Mouse (Mus musculus): ENCODE results near the gene Fez1. TPM values are rescaled to one million over a fixed set of nuclear protein-coding genes. Genes with fewer than 3 reads are reported as not detected.

Fez1 gene
- polyA plus RNA-seq (2014; fragmentation: Nextera tagmentation; extraction: Ambion mirVana): 576 and 626 TPM in 2 replicates

- Histone ChIP-seq H3K4me2 (ENCODE audit: low read length) (peak within 1 kb of the TSS; percentile 72), H3K4me1 (ENCODE audit: control insufficient read depth, insufficient read depth, low read length) (peaks cover 32% of the 10 kb centered on the region), H3K4me3 (replicated peaks; ENCODE audit: low read depth, low read length) (peak within 1 kb of the TSS; percentile 41), H3K36me3 (ENCODE audit: control insufficient read depth, insufficient read depth, low read length) (no peaks in the 10 kb centered on the region), H3K9me3 (ENCODE audit: control insufficient read depth, low read length) (no peaks in the 10 kb centered on the region), H3K27ac (replicated peaks; ENCODE audit: low read depth, low read length) (peak within 1 kb of the TSS; percentile 99), H3K27me3 (ENCODE audit: control insufficient read depth, insufficient read depth, low read length) (no peaks in the 10 kb centered on the region), H3K9ac (replicated peaks; ENCODE audit: low read length) (peak within 1 kb of the TSS; percentile 54)
- peak; percentile 97 for DNase-seq
- WGBS: under 1% methylated on average over 8 of the region's 8 CpGs
- peak; percentile 97 for ATAC-seq (ENCODE audit: low FRiP score, low TSS enrichment)
These were observed at the start of gene Fez1 for GRCm38 (mm10) chr9:36821644-36822000. TSS of gene Fez1 (plus strand) at chr9:36821864.

GRCm38 (mm10) chr9:36783921-36784320 lies 37.7 kb upstream of the Fez1 start:
- DNase-seq (no peak), ATAC-seq (ENCODE audit: low FRiP score, low TSS enrichment) (no peak)
- Histone ChIP-seq H3K9ac (replicated peaks; ENCODE audit: low read length) (no peak overlapping the region), H3K4me2 (ENCODE audit: low read length) (no peak overlapping the region), H3K9me3 (ENCODE audit: control insufficient read depth, low read length) (no peaks in the 10 kb centered on the region), H3K4me3 (replicated peaks; ENCODE audit: low read depth, low read length) (no peak overlapping the region), H3K27me3 (ENCODE audit: control insufficient read depth, insufficient read depth, low read length) (no peaks in the 10 kb centered on the region), H3K4me1 (ENCODE audit: control insufficient read depth, insufficient read depth, low read length) (no peaks in the 10 kb centered on the region), H3K27ac (replicated peaks; ENCODE audit: low read depth, low read length) (no peak overlapping the region), H3K36me3 (ENCODE audit: control insufficient read depth, insufficient read depth, low read length) (peaks cover 94% of the 10 kb centered on the region)
- WGBS: 92% methylated on average over 2 of the region's 2 CpGs

DNA sequence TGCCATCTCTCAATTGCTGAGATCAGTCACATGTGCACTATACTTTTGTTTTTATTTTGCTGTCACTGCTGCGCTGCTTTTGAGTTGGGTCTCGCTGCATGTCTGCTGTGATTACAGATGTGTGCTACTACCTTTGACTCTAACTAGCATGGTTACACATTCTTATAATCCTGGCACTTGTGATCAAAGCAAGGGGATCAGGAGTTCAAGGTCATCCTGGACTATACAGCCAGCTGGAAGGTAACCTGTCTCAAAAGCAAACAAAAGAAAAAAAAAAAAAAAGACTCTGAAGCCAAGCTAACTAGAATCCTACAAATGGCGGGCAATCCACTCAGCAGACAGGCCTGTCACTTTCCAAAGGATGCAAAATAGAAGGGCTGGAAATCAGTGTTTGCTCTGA lies 29.5 kb upstream of the Fez1 start:
- Histone ChIP-seq H3K9ac (replicated peaks; ENCODE audit: low read length) (no peak overlapping the region), H3K36me3 (ENCODE audit: control insufficient read depth, insufficient read depth, low read length) (peaks cover 55% of the 10 kb centered on the region), H3K9me3 (ENCODE audit: control insufficient read depth, low read length) (no peaks in the 10 kb centered on the region), H3K4me1 (ENCODE audit: control insufficient read depth, insufficient read depth, low read length) (peaks cover 14% of the 10 kb centered on the region), H3K4me3 (replicated peaks; ENCODE audit: low read depth, low read length) (no peak overlapping the region), H3K27ac (replicated peaks; ENCODE audit: low read depth, low read length) (no peak overlapping the region), H3K4me2 (ENCODE audit: low read length) (no peak overlapping the region), H3K27me3 (ENCODE audit: control insufficient read depth, insufficient read depth, low read length) (no peaks in the 10 kb centered on the region)
- DNase-seq (no peak), ATAC-seq (ENCODE audit: low FRiP score, low TSS enrichment) (no peak)
- WGBS: 90% methylated on average over 3 of the region's 3 CpGs

GRCm38 (mm10) chr9:36794487-36794886 lies 27.2 kb upstream of the Fez1 start:
- 78% methylated on average over 2 of the region's 2 CpGs for WGBS
- H3K4me3 ChIP-seq (replicated peaks; ENCODE audit: low read depth, low read length): no peak overlapping the region
- H3K9me3 ChIP-seq (ENCODE audit: control insufficient read depth, low read length): no peaks in the 10 kb centered on the region
- no peaks in the 10 kb centered on the region for H3K27me3 ChIP-seq (ENCODE audit: control insufficient read depth, insufficient read depth, low read length)
- no peak for ATAC-seq (ENCODE audit: low FRiP score, low TSS enrichment)
- H3K9ac ChIP-seq (replicated peaks; ENCODE audit: low read length): no peak overlapping the region
- H3K36me3 ChIP-seq (ENCODE audit: control insufficient read depth, insufficient read depth, low read length): peaks cover 33% of the 10 kb centered on the region
- no peak for DNase-seq
- no peak overlapping the region for H3K4me2 ChIP-seq (ENCODE audit: low read length)
- H3K4me1 ChIP-seq (ENCODE audit: control insufficient read depth, insufficient read depth, low read length): peaks cover 14% of the 10 kb centered on the region
- H3K27ac ChIP-seq (replicated peaks; ENCODE audit: low read depth, low read length): no peak overlapping the region

GRCm38 (mm10) chr9:36795556-36795955 lies 26.1 kb upstream of the Fez1 start:
- H3K27ac ChIP-seq (replicated peaks; ENCODE audit: low read depth, low read length): no peak overlapping the region
- H3K36me3 ChIP-seq (ENCODE audit: control insufficient read depth, insufficient read depth, low read length): peaks cover 22% of the 10 kb centered on the region
- no peaks in the 10 kb centered on the region for H3K27me3 ChIP-seq (ENCODE audit: control insufficient read depth, insufficient read depth, low read length)
- H3K4me1 ChIP-seq (ENCODE audit: control insufficient read depth, insufficient read depth, low read length): peaks cover 14% of the 10 kb centered on the region
- H3K9me3 ChIP-seq (ENCODE audit: control insufficient read depth, low read length): no peaks in the 10 kb centered on the region
- no peak overlapping the region for H3K9ac ChIP-seq (replicated peaks; ENCODE audit: low read length)
- DNase-seq (no peak), ATAC-seq (ENCODE audit: low FRiP score, low TSS enrichment) (no peak)
- peak overlapping the region; percentile 92 for H3K4me2 ChIP-seq (ENCODE audit: low read length)
- WGBS: 86% methylated on average over 1 of the region's 1 CpGs
- no peak overlapping the region for H3K4me3 ChIP-seq (replicated peaks; ENCODE audit: low read depth, low read length)

DNA sequence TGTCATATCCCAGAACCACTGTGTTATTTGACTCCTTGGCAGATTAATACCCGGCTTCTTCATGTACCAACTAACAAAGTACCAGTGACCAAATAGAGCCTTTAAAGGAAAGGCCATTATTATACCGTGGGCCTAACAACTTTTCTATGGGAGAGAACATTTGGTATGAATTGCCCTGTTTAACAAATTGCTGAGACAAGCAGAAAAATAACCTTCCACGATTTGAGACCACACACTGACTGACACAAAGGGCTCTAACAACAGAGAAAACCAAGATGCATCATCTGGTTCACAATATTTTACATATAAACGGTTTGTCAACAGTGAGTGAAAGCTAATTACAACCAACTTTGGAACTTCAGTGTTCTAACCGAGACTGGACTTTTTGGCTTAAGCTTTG lies 25.4 kb upstream of the Fez1 start:
- H3K9ac ChIP-seq (replicated peaks; ENCODE audit: low read length): peak overlapping the region; percentile 96
- H3K27me3 ChIP-seq (ENCODE audit: control insufficient read depth, insufficient read depth, low read length): no peaks in the 10 kb centered on the region
- ATAC-seq (ENCODE audit: low FRiP score, low TSS enrichment): no peak
- DNase-seq: no peak
- peak overlapping the region; percentile 92 for H3K4me2 ChIP-seq (ENCODE audit: low read length)
- no peaks in the 10 kb centered on the region for H3K9me3 ChIP-seq (ENCODE audit: control insufficient read depth, low read length)
- H3K4me1 ChIP-seq (ENCODE audit: control insufficient read depth, insufficient read depth, low read length): peaks cover 14% of the 10 kb centered on the region
- H3K27ac ChIP-seq (replicated peaks; ENCODE audit: low read depth, low read length): no peak overlapping the region
- 21% methylated on average over 5 of the region's 5 CpGs for WGBS
- H3K4me3 ChIP-seq (replicated peaks; ENCODE audit: low read depth, low read length): peak overlapping the region; percentile 95
- H3K36me3 ChIP-seq (ENCODE audit: control insufficient read depth, insufficient read depth, low read length): peaks cover 16% of the 10 kb centered on the region

GRCm38 (mm10) chr9:36796781-36797555 lies 24.7 kb upstream of the Fez1 start, which contains the start of gene Ei24:
TSS of gene Ei24 (minus strand) at chr9:36797393.
- peak; percentile 99 for ATAC-seq (ENCODE audit: low FRiP score, low TSS enrichment)
- H3K27ac ChIP-seq (replicated peaks; ENCODE audit: low read depth, low read length): peak within 1 kb of the TSS; percentile 76
- under 1% methylated on average over 66 of the region's 66 CpGs for WGBS

DNA sequence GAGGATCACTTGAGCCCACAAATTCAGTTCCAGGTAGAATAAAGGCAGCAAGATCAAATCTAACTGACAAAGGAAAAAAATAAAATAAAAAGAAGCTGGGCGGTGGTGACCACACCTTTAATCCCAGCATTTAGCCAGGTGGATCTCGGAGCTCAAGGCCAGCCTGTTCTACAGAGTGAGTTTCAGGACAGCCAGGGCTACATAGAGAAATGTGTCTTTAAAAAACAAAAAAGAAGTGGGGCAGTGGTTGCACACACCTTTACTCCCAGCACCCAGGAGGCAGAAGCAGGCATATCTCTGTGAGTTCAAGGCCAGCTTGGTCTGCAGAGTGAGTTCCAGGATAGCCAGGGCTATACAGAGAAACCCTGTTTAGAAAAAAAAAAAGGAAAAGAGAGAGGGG lies 19.7 kb upstream of the Fez1 start:
- no peaks in the 10 kb centered on the region for H3K27me3 ChIP-seq (ENCODE audit: control insufficient read depth, insufficient read depth, low read length)
- H3K4me1 ChIP-seq (ENCODE audit: control insufficient read depth, insufficient read depth, low read length): no peaks in the 10 kb centered on the region
- ATAC-seq (ENCODE audit: low FRiP score, low TSS enrichment) (no peak), DNase-seq (no peak)
- no peak overlapping the region for H3K4me3 ChIP-seq (replicated peaks; ENCODE audit: low read depth, low read length)
- H3K9me3 ChIP-seq (ENCODE audit: control insufficient read depth, low read length): no peaks in the 10 kb centered on the region
- no peak overlapping the region for H3K4me2 ChIP-seq (ENCODE audit: low read length)
- H3K9ac ChIP-seq (replicated peaks; ENCODE audit: low read length): no peak overlapping the region
- H3K36me3 ChIP-seq (ENCODE audit: control insufficient read depth, insufficient read depth, low read length): no peaks in the 10 kb centered on the region
- H3K27ac ChIP-seq (replicated peaks; ENCODE audit: low read depth, low read length): no peak overlapping the region
- 89% methylated on average over 2 of the region's 2 CpGs for WGBS

More at GRCm38 (mm10) chr9:36796781-36797555, 24.7 kb upstream of the Fez1 start, which contains the start of gene Ei24:
- Histone ChIP-seq H3K9ac (replicated peaks; ENCODE audit: low read length) (peak within 1 kb of the TSS; percentile 96), H3K4me3 (replicated peaks; ENCODE audit: low read depth, low read length) (peak within 1 kb of the TSS; percentile 95), H3K36me3 (ENCODE audit: control insufficient read depth, insufficient read depth, low read length) (peaks cover 8% of the 10 kb centered on the region), H3K9me3 (ENCODE audit: control insufficient read depth, low read length) (no peaks in the 10 kb centered on the region), H3K27me3 (ENCODE audit: control insufficient read depth, insufficient read depth, low read length) (no peaks in the 10 kb centered on the region), H3K4me1 (ENCODE audit: control insufficient read depth, insufficient read depth, low read length) (peaks cover 14% of the 10 kb centered on the region), H3K4me2 (ENCODE audit: low read length) (peak within 1 kb of the TSS; percentile 92)
- peak; percentile 91 for DNase-seq

- no peaks in the 10 kb centered on the region for H3K36me3 ChIP-seq (ENCODE audit: control insufficient read depth, insufficient read depth, low read length)
These were observed 18.7 kb upstream of the Fez1 start for GRCm38 (mm10) chr9:36802951-36803350.

More at GRCm38 (mm10) chr9:36802951-36803350, 18.7 kb upstream of the Fez1 start:
- DNase-seq (no peak), ATAC-seq (ENCODE audit: low FRiP score, low TSS enrichment) (no peak)
- H3K4me3 ChIP-seq (replicated peaks; ENCODE audit: low read depth, low read length): no peak overlapping the region
- no peak overlapping the region for H3K27ac ChIP-seq (replicated peaks; ENCODE audit: low read depth, low read length)
- 84% methylated on average over 3 of the region's 3 CpGs for WGBS
- H3K4me1 ChIP-seq (ENCODE audit: control insufficient read depth, insufficient read depth, low read length): no peaks in the 10 kb centered on the region
- H3K27me3 ChIP-seq (ENCODE audit: control insufficient read depth, insufficient read depth, low read length): no peaks in the 10 kb centered on the region
- no peak overlapping the region for H3K4me2 ChIP-seq (ENCODE audit: low read length)
- H3K9me3 ChIP-seq (ENCODE audit: control insufficient read depth, low read length): no peaks in the 10 kb centered on the region
- no peak overlapping the region for H3K9ac ChIP-seq (replicated peaks; ENCODE audit: low read length)
